Mouse (Mus musculus): ENCODE results near the gene Gm49396.

Gene Gm49396

DNA sequence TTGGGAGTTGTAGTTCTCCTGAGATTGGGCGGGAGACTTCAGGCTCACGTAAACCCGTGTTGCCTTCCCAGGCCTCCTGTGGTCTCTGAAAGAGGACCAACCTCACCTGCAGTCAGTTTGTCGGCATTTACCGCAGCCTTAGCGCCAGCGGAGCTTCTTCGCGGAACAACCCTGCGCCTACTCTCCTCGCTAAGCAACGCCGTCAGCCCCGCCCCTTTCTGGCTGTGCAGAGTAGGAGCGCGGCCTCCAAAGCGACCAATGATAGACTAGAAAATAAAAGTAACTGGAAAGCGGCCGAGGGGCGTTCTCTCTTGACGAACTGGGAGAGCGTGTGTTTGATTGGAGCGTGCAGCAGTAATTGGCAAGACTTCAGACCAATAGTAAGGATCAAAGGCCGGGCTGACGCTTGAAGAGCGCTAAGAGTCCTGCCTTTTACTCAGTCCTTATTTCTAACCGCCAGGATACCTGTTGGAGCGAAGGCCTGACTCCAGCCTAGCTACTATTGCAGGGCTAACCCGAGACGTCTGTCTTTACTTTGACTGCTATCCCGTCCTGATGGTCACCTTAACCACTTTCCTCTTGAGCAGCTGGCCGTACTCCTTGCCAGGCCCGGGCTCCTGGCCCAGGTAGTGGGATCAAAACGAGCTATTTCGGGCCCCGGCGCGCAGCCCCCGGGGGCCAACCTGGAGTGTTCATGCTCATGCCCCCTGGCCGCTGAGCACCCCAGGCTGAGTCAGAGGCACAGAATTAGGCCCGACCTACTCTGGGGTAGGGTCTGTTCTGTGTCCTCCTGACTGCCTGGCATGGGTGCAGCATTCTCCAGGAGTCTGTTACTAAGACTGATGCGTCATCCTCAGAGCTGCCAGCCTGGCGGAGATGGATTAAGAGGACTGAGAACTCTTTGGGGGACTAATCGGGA, 10.8 kb upstream of the Gm49396 start, which contains the start of the genes Hspb6 and Proser3:
Gene Hspb6 (plus strand): TSS at position 77 of the 919 bp plus-strand sequence.
Gene Proser3 (minus strand): TSS at position 198 of the 919 bp plus-strand sequence.
- DNase-seq (ENCODE audit: low spot score): peak; percentile 95

DNA sequence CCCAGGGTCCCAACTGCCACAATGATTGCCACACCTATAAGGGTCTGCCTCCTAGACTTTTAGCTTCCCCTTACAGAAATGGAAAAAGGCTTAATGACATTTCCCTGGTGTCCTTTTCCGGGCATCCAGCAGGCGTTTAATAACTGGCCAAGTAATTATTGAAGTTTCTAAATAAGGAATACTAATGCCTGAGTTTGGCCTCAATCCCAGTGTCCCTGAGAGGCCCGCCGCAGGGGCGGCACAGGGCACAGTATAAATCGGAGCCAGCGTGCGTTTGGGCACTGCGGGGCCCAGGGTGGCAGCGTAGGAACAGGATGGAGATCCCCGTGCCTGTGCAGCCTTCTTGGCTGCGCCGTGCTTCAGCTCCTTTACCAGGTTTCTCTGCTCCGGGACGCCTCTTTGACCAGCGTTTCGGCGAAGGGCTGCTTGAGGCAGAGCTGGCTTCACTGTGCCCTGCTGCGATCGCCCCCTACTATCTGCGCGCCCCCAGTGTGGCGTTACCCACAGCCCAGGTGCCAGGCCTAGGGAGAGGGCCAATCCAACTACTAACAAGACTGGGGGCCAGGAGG, 10.0 kb upstream of the Gm49396 start:
- no peak for DNase-seq (ENCODE audit: low spot score)

DNA sequence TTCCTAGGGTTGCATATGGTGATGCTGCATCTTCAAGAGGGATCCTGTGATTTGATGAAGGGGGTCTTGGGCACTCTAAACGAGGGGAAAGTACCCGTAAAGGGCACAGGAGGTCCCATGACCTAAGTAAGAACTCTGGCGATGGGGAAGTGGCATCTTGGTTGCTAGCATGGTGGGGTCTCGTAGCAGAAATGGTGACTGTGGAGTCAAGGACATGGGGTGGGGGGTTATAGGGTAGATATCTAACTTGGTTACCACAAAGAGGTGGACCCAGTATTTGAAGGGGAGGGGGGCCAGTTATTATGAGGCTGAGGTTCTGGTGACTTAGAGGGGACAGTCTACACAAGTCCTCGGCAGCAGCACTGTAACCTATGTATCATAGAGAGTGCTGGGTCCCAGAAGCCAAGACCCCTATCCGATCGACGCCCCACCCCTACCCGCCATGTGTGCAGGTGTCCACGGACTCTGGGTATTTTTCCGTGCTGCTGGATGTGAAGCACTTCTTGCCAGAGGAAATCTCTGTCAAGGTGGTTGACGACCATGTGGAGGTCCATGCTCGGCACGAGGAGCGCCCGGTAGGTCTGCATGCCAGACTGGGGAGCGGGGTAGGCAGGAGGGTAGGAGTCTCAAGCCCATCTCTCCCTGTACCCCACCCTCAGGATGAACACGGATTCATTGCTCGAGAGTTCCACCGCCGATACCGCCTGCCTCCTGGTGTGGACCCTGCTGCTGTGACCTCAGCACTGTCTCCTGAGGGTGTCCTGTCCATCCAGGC, 9.1 kb upstream of the Gm49396 start:
- DNase-seq (ENCODE audit: low spot score): no peak

DNA sequence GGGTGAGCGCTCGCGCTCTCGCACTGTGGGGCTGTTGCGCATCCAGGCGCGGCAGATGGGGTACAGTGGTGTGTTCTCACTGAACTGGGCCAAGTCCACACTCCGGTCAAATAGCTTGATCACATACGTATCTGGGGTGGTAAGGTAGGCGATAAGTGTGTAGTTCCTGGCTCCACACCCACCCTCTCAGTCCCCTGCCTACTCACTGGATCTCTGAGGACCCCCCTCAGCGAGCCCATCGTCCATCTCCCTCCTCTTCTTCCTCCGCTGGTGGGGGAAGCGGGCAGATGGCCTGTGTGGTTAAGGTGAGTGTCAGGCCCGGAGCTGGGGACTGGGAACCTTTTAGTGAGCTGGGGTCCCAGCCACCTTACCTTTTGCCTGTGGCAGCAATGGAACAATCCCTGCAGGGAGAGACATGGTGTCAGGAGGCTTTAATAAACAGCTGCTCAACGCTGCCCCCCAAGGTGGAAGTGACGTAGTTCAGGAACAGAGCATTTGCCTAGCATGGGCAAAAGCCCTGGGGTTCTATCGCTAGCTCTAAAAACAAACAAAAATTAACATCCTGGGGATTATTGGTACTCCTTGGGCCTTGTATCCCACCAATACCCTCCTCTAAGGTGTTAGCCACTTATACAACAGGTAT, 6.1 kb upstream of the Gm49396 start:
- peak; percentile 29 for DNase-seq (ENCODE audit: low spot score)

DNA sequence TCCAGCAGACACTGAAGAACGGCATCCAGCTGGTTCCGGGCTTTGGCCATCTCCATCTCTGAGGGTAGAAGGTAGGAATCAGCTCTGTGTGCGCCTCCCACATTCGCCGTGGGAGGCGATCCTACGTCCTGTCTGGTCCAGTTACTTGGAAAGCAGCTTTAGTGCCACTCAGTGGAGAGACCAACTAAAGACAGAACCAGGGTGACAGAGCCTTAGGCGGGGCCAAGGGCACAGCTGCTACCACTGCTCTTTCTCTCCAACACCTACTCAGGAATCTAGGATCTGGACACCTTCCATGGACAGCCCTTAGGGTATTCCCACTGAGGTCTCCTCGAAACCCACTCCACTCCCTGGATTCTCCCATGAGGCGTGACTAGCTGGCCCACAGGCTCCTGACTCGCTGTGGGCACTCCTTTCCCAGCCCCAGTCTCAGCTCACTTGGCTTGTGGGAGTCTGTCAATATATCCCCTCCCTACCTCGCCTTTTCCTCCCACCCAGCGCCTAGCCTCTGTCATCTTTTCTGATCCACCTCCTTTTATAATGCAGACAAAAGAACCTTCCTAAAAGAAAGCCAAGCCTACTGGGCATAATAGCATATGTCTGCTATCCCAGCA, 5.1 kb upstream of the Gm49396 start:
- DNase-seq (ENCODE audit: low spot score): no peak

DNA sequence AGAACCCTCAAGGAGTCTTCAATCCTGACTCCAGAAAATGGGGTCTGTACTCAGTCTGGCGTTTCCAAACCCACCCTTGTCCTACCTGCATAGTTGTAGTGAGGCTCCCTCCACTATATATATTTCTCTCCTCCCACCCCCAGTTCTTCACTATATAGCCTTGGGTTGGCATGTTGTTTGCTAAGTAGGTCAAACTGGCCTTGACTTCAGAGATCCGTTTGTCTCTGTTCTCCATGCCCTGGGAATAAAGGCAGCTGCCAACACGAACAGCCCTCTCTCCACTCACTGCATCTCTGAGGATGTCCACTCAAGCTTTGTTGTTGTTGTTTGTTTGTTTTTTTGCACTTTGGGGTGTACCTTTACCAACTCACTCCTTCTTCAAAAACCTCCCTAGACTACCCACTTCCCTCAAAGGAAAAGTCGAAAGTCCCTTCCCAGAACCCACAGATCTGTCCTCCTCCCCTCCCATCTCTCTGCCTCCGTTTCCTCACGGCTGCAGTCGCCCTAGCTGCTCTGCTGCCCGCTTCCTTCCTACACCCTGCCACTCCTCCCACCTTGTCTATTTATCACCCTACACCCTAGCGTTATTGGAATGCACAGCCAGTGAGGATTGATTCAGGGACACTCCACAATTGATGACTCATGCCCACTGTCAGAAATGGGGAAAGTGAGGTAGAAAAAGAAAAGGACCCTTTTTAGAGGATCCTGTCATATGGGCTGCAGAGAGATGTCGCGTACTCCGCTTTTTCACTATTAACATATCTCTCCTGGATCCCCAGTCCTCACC, 4.3 kb upstream of the Gm49396 start:
- no peak for DNase-seq (ENCODE audit: low spot score)

DNA sequence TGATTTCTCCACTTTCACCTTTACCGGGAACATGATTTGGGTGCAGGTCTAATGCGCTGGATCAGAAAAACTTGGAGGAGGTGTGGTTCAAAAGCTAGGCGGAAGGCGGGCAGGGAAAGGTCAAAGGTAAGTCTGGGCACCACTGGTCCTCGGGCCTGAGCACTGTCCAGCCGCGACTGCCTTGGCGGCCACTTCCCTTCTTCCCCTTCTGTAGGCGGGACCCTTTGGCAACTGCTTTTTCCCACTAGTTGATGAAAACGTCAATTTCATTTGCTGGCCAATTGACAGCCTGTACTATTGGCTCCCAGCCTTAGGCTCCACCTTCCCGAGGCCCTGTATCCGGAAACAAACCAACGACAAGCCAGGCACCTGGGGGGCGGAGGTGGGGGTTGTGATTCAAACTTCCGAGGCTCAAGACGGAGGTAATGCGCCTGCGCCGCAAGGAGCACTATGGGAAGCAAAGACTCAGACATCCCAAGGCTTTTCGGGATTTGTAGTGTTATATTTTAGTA, 3.6 kb upstream of the Gm49396 start, which contains the start of gene Lin37:
Gene Lin37 (minus strand): TSS at position 396 of the 512 bp plus-strand sequence.
- DNase-seq (ENCODE audit: low spot score): peak; percentile 90

DNA sequence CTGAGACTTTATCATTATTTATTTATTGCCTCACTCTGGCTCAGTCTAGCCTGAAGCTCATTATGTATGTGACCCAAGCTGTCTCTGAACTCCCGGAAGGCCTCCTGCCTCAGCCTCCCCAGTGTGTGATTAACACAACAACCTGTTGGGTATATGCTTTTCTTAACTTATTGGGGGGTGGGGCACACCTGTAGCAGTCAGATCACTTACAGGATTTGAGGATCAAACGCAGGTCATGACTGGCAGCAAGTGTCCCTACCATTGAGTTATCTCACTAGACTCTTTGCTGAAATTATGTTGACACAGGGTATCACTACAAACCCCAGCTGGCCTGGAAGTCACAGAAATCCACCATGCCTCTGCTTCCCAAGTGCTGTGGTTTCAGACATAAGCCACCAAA, 2.8 kb upstream of the Gm49396 start:
- DNase-seq (ENCODE audit: low spot score): no peak

DNA sequence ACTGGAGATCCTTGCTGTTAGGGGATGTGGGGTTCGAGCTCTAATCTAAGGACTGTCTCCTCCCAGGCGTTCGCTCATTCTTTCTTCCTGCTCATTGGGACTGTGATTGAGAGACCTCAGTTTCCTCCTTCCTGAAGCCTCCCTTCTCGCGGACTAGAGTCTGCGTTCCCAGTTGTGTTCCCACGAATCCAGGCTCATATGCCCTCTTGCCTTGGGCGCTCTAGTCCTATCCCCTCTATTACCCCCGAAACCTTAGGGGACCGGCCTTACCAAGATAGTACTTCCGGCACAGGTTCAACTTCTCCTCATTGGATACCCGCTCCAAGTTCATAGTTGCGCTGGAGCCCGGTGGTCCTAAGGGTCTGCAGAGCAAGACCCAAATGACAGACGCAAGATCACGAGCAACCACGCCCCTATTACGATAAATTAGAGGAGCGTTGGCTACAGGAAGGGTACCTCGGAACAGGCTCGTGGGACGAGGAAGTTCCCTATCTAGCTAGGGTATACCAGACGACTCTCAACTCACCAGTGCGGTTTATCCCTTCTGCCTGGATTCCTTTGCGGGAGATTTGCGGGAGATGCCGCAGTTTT, 523 bp upstream of the Gm49396 start:
- no peak for DNase-seq (ENCODE audit: low spot score)

DNA sequence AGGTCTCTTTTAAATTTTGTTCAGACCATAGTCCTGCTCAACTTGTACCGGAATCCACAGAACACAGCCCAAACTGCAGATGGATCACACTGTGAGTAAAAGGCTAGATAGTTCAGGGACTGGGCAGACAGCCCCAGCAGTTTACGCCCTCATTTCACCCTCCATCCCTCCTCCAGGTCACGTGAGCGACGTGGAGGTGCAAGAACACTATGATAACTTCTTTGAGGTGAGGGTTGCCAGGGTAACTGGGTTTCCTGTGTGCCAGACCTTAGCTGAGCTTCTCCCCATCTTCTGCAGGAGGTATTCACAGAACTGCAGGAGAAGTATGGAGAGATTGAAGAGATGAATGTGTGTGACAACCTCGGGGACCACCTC, 749 bp downstream of the Gm49396 start:
- peak; percentile 84 for DNase-seq (ENCODE audit: low spot score)

DNA sequence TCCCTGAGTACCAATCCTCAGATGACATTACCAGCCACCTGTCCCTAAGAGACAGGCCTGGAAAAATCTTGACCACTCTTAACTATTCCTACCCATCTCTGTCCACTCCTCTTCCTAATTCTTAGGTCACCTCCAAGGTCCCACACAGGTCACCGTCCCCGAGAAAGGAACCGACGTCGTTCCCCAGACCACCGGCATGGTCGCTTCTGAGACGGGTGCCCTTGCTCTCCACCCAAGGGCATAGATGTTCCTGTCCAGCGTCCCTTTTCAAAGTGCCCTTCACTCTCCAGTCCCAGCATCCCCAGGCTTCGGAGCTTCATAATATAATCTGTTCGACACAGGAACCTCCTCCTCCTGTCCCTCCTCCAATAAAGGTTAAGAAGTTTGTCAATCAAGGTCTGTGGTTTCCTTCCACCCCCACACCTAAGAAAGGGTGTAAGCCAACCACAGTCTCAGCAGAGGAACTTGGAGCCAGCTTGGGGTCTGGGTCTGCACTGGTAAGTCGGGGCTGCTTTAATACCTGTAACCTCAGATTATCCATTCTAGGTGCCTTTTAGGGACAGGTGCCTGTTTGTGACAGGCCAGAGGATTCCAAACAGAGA, 1.9 kb downstream of the Gm49396 start, which contains the start of gene Igflr1:
Gene Igflr1 (plus strand): TSS at position 458 of the 602 bp plus-strand sequence.
- peak; percentile 29 for DNase-seq (ENCODE audit: low spot score)

DNA sequence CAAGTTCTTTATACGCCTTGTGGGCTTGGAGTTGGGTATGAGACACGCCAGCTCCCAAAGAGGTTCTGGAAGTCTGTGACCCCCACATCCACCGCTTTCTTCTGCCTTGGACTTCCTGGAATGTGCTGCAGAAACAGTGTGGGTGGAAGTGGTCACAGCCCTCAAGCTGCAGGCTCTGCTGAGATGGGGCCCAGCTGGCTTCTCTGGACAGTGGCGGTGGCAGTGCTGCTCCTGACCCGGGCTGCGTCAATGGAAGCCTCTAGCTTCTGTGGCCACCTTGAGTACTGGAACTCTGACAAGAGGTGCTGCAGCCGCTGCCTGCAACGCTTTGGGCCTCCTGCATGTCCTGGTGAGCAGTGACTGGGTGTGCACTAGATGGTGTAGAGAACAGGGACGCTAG, 2.9 kb downstream of the Gm49396 start:
- no peak for DNase-seq (ENCODE audit: low spot score)

DNA sequence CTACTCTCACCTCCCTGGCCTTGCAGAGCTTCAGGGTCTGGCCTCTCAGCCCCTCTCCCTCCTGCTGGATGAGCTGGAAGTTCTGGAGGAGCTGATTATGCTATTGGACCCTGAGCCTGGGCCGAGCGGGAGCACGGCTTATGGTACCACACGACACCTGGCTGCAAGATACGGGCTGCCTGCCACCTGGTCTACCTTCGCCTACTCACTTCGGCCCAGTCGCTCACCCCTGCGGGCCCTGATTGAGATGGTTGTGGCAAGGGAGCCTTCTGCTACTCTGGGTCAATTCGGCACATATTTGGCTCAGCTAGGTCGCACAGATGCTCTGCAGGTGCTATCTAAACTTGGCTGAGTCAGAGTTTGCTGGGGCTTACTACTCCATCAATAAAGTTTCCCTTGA, 4.4 kb downstream of the Gm49396 start:
- no peak for DNase-seq (ENCODE audit: low spot score)

DNA sequence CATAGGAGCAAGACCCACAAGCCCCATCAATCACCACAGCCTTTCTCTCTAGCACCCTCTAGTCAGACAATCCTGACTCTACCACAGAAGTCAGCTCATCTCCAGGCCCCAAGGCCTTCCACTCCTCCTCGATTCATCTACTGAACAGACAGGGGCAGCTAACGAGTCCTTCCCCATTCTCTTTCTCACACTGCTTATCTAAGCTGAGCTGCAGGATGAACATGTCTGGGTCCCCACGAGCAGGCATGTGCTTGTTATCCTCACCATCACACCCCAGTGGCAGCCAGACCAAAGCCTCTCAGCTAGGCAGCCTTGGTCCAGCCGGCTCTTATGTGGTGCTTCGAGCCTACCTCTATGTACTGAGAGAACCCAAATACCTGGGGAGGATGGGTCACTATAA, 9.2 kb downstream of the Gm49396 start:
- no peak for DNase-seq (ENCODE audit: low spot score)

DNA sequence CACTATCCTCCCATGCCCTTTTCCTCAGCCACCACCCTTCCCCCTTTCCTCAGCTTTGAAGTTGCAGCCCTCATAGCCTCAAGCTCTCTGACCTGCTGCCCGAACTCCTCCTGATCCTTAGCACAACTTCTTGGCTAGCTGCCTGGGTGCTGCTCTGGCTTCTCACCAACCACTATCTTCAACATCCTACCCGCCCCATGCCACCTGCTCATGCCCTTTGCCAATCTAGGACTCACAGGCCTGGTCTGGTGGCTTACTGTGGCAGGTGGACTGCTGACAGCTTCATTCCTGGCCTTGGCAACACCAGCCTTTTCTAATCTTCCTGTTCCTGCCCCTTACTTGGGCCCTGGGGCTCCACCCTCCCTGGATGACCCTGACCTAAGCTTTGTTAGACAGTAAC, 9.8 kb downstream of the Gm49396 start:
- DNase-seq (ENCODE audit: low spot score): no peak

DNA sequence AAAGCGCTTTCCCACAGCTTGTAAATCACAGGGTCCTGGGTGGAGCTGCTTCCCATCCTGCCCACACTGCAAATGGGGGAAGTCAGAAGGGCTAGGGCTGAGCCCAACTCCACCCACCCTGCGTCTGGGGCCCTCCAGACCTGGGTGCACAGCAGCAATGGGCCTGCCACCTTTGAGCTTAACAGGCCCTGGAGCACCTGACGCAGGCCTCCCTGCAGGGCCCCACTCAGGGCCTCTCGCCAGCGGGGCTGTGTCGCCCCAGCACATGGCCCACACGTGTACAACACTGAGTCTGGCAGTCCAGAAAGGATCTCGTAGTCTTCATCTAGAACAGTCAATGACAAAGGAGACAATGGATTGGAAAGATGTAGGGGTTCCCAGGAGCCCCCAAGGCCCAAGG, 16.8 kb downstream of the Gm49396 start:
- DNase-seq (ENCODE audit: low spot score): no peak

DNA sequence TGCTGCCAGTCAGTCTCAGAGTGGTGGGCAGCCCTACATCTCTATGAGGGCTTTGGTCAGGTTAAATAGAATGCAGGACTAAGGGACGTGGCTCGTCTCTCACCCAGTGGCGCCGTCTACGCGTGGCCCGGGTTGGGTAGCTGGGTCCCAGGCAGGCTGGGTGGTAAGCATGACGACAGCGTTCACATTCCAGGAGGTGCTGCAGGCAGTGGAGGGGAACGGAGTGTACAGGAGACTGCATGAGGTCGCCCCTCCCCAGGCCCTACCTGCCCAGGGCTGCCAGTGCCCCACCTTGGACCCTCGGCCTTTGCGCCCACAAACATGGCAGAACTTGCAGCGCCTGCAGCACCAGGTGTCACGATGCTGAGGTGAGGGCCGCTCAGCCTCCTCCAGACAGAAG, 18.4 kb downstream of the Gm49396 start:
- DNase-seq (ENCODE audit: low spot score): no peak

DNA sequence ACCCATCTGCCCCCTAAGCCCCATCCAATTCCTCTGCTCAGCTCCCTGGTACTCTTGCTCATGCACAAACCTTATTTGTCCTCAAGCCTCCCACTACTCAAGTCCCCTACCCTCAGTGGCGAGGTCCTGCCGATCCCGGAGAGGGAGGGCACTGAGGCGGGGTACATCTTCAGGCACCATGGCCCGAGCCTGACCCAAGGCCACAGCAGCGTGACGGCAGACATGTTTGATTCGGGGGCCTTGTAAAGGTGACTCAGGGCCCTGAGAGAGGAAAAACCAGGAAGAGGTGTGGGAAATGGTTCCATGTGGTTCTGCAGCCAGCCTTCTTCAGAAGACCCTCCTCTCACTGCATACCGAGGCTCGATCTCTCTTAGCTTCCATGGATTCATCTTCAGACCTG, 21.2 kb downstream of the Gm49396 start:
- DNase-seq (ENCODE audit: low spot score): no peak

DNA sequence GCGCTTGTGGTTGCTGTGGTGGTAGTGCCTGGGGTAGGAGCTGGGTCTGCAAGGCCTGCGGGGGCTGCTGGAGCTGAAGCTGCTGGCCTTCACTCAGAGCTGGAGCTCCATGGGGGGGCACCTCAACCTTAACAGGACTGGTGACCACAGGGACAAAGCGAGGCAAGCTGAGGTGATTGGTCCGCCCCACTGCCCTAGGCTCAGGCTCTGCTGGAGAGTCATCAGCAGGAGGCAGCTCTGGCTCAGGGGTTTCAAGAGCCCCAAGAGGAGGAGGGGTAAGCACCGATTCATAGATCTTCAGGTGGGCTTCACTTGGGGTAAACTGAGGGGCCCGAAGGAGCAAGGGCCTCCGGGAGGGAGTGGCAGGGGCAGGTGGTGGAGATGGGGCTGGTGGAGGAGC, 22.0 kb downstream of the Gm49396 start:
- no peak for DNase-seq (ENCODE audit: low spot score)
